In genomic region chr2:5519221-5519669, GRCm38 (mm10) we compare ENCODE assay signal across 10 mouse cellular contexts.
DNase-seq lines count a peak whose midpoint lies in the region; ATAC-seq and TF ChIP-seq lines count a peak whose summit lies in the region.
"Had no signal": no experiment of that assay in that cellular context is flagged by ENCODE, and none has a peak within 500 bp of the region (broad histone marks: within the 10 kb centered on the region; RNA-seq: fewer than 3 reads in every experiment).

No protein-coding gene starts in this region.

- no peak for TF ChIP-seq CTCF in heart, postnatal 0 days (IDR thresholded peaks at IDR 0.05; ENCODE audit: low read depth)

- no peaks in the 10 kb centered on the region for H3K4me1 ChIP-seq in forebrain, embryonic 14.5 days (ENCODE audit: control insufficient read depth, insufficient read depth, low read length)
- H3K4me1 ChIP-seq in forebrain, embryonic 12.5 days, result no peaks in the 10 kb centered on the region
- no peaks in the 10 kb centered on the region for H3K4me1 ChIP-seq in midbrain, embryonic 14.5 days (ENCODE audit: control insufficient read depth, insufficient read depth, low read length)
- no peaks in the 10 kb centered on the region for H3K4me1 ChIP-seq in midbrain, embryonic 11.5 days (ENCODE audit: control insufficient read depth, insufficient read depth, low read length)
- H3K4me1 ChIP-seq in heart, postnatal 0 days (ENCODE audit: control insufficient read depth, insufficient read depth), result 0 out of 2 replicates have a peak, but pooled peaks cover 5% of the 10 kb centered on the region

- DNase-seq in forebrain, embryonic 14.5 days (ENCODE audit: low spot score), result peak; percentile 14
- peak; percentile 11 for DNase-seq in midbrain, embryonic 14.5 days
- DNase-seq in midbrain, embryonic 11.5 days (ENCODE audit: low spot score, missing footprints), result no peak
- peak; percentile 38 for DNase-seq in heart, postnatal 0 days (ENCODE audit: low spot score)
- DNase-seq in mesoderm, embryonic 11.5 days (ENCODE audit: low read depth, low spot score), result peak; percentile 2
- no peak for DNase-seq in ovary, postnatal 14 days (ENCODE audit: low spot score)
- no peak for DNase-seq in adrenal gland, postnatal 4 days (ENCODE audit: low spot score in 2 of 2)
- DNase-seq: thymus, postnatal 36 days had no signal

- H3K4me2 ChIP-seq in forebrain, embryonic 14.5 days (ENCODE audit: low read length), result no peak overlapping the region
- H3K4me2 ChIP-seq in forebrain, embryonic 12.5 days, result no peak overlapping the region
- no peak overlapping the region for H3K4me2 ChIP-seq in midbrain, embryonic 14.5 days (ENCODE audit: low read length)
- no peak overlapping the region for H3K4me2 ChIP-seq in midbrain, embryonic 11.5 days
- H3K4me2 ChIP-seq in heart, postnatal 0 days (ENCODE audit: low read depth, low read length), result no peak overlapping the region

- H3K27ac ChIP-seq in forebrain, embryonic 14.5 days (ENCODE audit: low read depth, low read length), result no peak overlapping the region
- no peak overlapping the region for H3K27ac ChIP-seq in forebrain, embryonic 12.5 days
- H3K27ac ChIP-seq in midbrain, embryonic 14.5 days (replicated peaks; ENCODE audit: low read depth, low read length), result no peak overlapping the region
- no peak overlapping the region for H3K27ac ChIP-seq in midbrain, embryonic 11.5 days (ENCODE audit: low read depth, low read length)
- no peak overlapping the region for H3K27ac ChIP-seq in heart, postnatal 0 days (ENCODE audit: low read depth)

- no peak for TF ChIP-seq EP300 in heart, postnatal 0 days (IDR thresholded peaks at IDR 0.05; ENCODE audit: low read depth)

- H3K27me3 ChIP-seq in forebrain, embryonic 14.5 days (replicated peaks; ENCODE audit: control insufficient read depth, insufficient read depth, low read length), result no peaks in the 10 kb centered on the region
- no peaks in the 10 kb centered on the region for H3K27me3 ChIP-seq in forebrain, embryonic 12.5 days
- no peaks in the 10 kb centered on the region for H3K27me3 ChIP-seq in midbrain, embryonic 14.5 days (ENCODE audit: control insufficient read depth, insufficient read depth, low read length)
- no peaks in the 10 kb centered on the region for H3K27me3 ChIP-seq in midbrain, embryonic 11.5 days (ENCODE audit: control insufficient read depth, insufficient read depth, low read length)
- no peaks in the 10 kb centered on the region for H3K27me3 ChIP-seq in heart, postnatal 0 days (ENCODE audit: control insufficient read depth, insufficient read depth, low read length)

- 58% methylated on average over 8 of the region's 8 CpGs for WGBS in forebrain, embryonic 14.5 days
- WGBS in forebrain, embryonic 12.5 days, result 69% methylated on average over 8 of the region's 8 CpGs
- 51% methylated on average over 8 of the region's 8 CpGs for WGBS in midbrain, embryonic 14.5 days
- WGBS in midbrain, embryonic 11.5 days, result 61% methylated on average over 8 of the region's 8 CpGs
- 37% methylated on average over 8 of the region's 8 CpGs for WGBS in heart, postnatal 0 days

- no peak overlapping the region for H3K9ac ChIP-seq in forebrain, embryonic 14.5 days (ENCODE audit: low read length)
- no peak overlapping the region for H3K9ac ChIP-seq in forebrain, embryonic 12.5 days
- no peak overlapping the region for H3K9ac ChIP-seq in midbrain, embryonic 14.5 days (replicated peaks; ENCODE audit: low read length)
- no peak overlapping the region for H3K9ac ChIP-seq in midbrain, embryonic 11.5 days (ENCODE audit: low read length)
- H3K9ac ChIP-seq in heart, postnatal 0 days (replicated peaks; ENCODE audit: low read depth, low read length), result no peak overlapping the region

- H3K36me3 ChIP-seq in forebrain, embryonic 14.5 days (ENCODE audit: control insufficient read depth, insufficient read depth, low read length), result no peaks in the 10 kb centered on the region
- H3K36me3 ChIP-seq in forebrain, embryonic 12.5 days (replicated peaks), result no peaks in the 10 kb centered on the region
- H3K36me3 ChIP-seq in midbrain, embryonic 14.5 days (ENCODE audit: control insufficient read depth, insufficient read depth, low read length), result no peaks in the 10 kb centered on the region
- H3K36me3 ChIP-seq in midbrain, embryonic 11.5 days (ENCODE audit: control insufficient read depth, insufficient read depth, low read length), result no peaks in the 10 kb centered on the region
- H3K36me3 ChIP-seq in heart, postnatal 0 days (replicated peaks; ENCODE audit: control insufficient read depth, insufficient read depth, low read length), result no peaks in the 10 kb centered on the region

- ATAC-seq in forebrain, embryonic 14.5 days, result peak; percentile 20; the same call in 1 of the 2 replicates
- no peak for ATAC-seq in forebrain, embryonic 12.5 days (ENCODE audit: low FRiP score)
- no peak for ATAC-seq in midbrain, embryonic 14.5 days (ENCODE audit: low FRiP score, low TSS enrichment)
- ATAC-seq in midbrain, embryonic 11.5 days (ENCODE audit: low FRiP score), result no peak
- no peak; the same call in 1 of the 2 replicates for ATAC-seq in heart, postnatal 0 days (ENCODE audit: insufficient read depth, low read depth)
- ATAC-seq: intestine, postnatal 0 days had no signal

- H3K4me3 ChIP-seq in forebrain, embryonic 14.5 days (ENCODE audit: low read depth, low read length), result no peak overlapping the region
- H3K4me3 ChIP-seq in forebrain, embryonic 12.5 days (replicated peaks), result no peak overlapping the region
- no peak overlapping the region for H3K4me3 ChIP-seq in midbrain, embryonic 14.5 days (replicated peaks; ENCODE audit: low read depth, low read length)
- no peak overlapping the region for H3K4me3 ChIP-seq in midbrain, embryonic 11.5 days (ENCODE audit: low read depth, low read length)
- H3K4me3 ChIP-seq in heart, postnatal 0 days (ENCODE audit: low read depth, low read length), result no peak overlapping the region

- no peaks in the 10 kb centered on the region for H3K9me3 ChIP-seq in forebrain, embryonic 14.5 days (replicated peaks; ENCODE audit: control insufficient read depth, low read length)
- H3K9me3 ChIP-seq in forebrain, embryonic 12.5 days, result no peaks in the 10 kb centered on the region
- H3K9me3 ChIP-seq in midbrain, embryonic 14.5 days (ENCODE audit: control insufficient read depth, low read length), result no peaks in the 10 kb centered on the region
- H3K9me3 ChIP-seq in midbrain, embryonic 11.5 days (ENCODE audit: control insufficient read depth, low read length), result no peaks in the 10 kb centered on the region
- no peaks in the 10 kb centered on the region for H3K9me3 ChIP-seq in heart, postnatal 0 days (replicated peaks; ENCODE audit: control insufficient read depth, low read length)

Comparison
In these comparisons a context has a peak if more than half of its experiments do, and no peak if none do; other contexts are left out.
1. DNase-seq: peak in forebrain, embryonic 14.5 days (single experiment), midbrain, embryonic 14.5 days (single experiment), heart, postnatal 0 days (single experiment) and mesoderm, embryonic 11.5 days (single experiment); none in midbrain, embryonic 11.5 days (single experiment), ovary, postnatal 14 days (single experiment) and adrenal gland, postnatal 4 days (0 of 2).